Mouse (Mus musculus): ENCODE results near the gene Itpr2. TPM values are rescaled to one million over a fixed set of nuclear protein-coding genes. Genes with fewer than 3 reads are reported as not detected.

Itpr2 gene
- total RNA-seq, 2 experiments from 2014 or later, result 1.9 to 8.4 TPM

GRCm38 (mm10) chr6:146136646-146137045 lies 365.4 kb downstream of the Itpr2 start:
- no peak for ATAC-seq (replicated peaks; ENCODE audit: low FRiP score, poor library complexity, severe bottlenecking)

GRCm38 (mm10) chr6:146136244-146136643 lies 365.8 kb downstream of the Itpr2 start:
- ATAC-seq (replicated peaks; ENCODE audit: low FRiP score, poor library complexity, severe bottlenecking), result no peak

- ATAC-seq (replicated peaks; ENCODE audit: low FRiP score, poor library complexity, severe bottlenecking), result no peak
These were observed 366.7 kb downstream of the Itpr2 start for GRCm38 (mm10) chr6:146135291-146135690.

GRCm38 (mm10) chr6:146133921-146134320 lies 368.1 kb downstream of the Itpr2 start:
- ATAC-seq (replicated peaks; ENCODE audit: low FRiP score, poor library complexity, severe bottlenecking), result no peak

- ATAC-seq (replicated peaks; ENCODE audit: low FRiP score, poor library complexity, severe bottlenecking), result no peak
These were observed 373.0 kb downstream of the Itpr2 start for GRCm38 (mm10) chr6:146129066-146129465.

- ATAC-seq (replicated peaks; ENCODE audit: low FRiP score, poor library complexity, severe bottlenecking), result no peak
These were observed 375.0 kb downstream of the Itpr2 start for GRCm38 (mm10) chr6:146126823-146127681.

- no peak for ATAC-seq (replicated peaks; ENCODE audit: low FRiP score, poor library complexity, severe bottlenecking)
These were observed 376.4 kb downstream of the Itpr2 start for GRCm38 (mm10) chr6:146125621-146126020.

GRCm38 (mm10) chr6:146124479-146124878 lies 377.5 kb downstream of the Itpr2 start:
- no peak for ATAC-seq (replicated peaks; ENCODE audit: low FRiP score, poor library complexity, severe bottlenecking)

GRCm38 (mm10) chr6:146123656-146124055 lies 378.4 kb downstream of the Itpr2 start:
- ATAC-seq (replicated peaks; ENCODE audit: low FRiP score, poor library complexity, severe bottlenecking), result no peak

- ATAC-seq (replicated peaks; ENCODE audit: low FRiP score, poor library complexity, severe bottlenecking), result no peak
These were observed 381.9 kb downstream of the Itpr2 start for GRCm38 (mm10) chr6:146120172-146120571.

- ATAC-seq (replicated peaks; ENCODE audit: low FRiP score, poor library complexity, severe bottlenecking), result no peak
These were observed 387.2 kb downstream of the Itpr2 start for GRCm38 (mm10) chr6:146114731-146115302.

- ATAC-seq (replicated peaks; ENCODE audit: low FRiP score, poor library complexity, severe bottlenecking), result no peak
These were observed 388.0 kb downstream of the Itpr2 start for GRCm38 (mm10) chr6:146114071-146114470.

GRCm38 (mm10) chr6:146113085-146113484 lies 388.9 kb downstream of the Itpr2 start:
- ATAC-seq (replicated peaks; ENCODE audit: low FRiP score, poor library complexity, severe bottlenecking), result no peak

GRCm38 (mm10) chr6:146112211-146112610 lies 389.8 kb downstream of the Itpr2 start:
- ATAC-seq (replicated peaks; ENCODE audit: low FRiP score, poor library complexity, severe bottlenecking), result no peak

- ATAC-seq (replicated peaks; ENCODE audit: low FRiP score, poor library complexity, severe bottlenecking), result no peak
These were observed 390.2 kb downstream of the Itpr2 start for GRCm38 (mm10) chr6:146111781-146112180.

- ATAC-seq (replicated peaks; ENCODE audit: low FRiP score, poor library complexity, severe bottlenecking), result no peak
These were observed 390.9 kb downstream of the Itpr2 start for GRCm38 (mm10) chr6:146110832-146111741.

GRCm38 (mm10) chr6:146110425-146110824 lies 391.6 kb downstream of the Itpr2 start:
- no peak for ATAC-seq (replicated peaks; ENCODE audit: low FRiP score, poor library complexity, severe bottlenecking)

GRCm38 (mm10) chr6:146108695-146109094 lies 393.3 kb downstream of the Itpr2 start:
- no peak for ATAC-seq (replicated peaks; ENCODE audit: low FRiP score, poor library complexity, severe bottlenecking)

GRCm38 (mm10) chr6:146107117-146107832 lies 394.7 kb downstream of the Itpr2 start:
- ATAC-seq (replicated peaks; ENCODE audit: low FRiP score, poor library complexity, severe bottlenecking), result no peak

All from erythroblast, adult 5-6 weeks (primary cell).